Mouse (Mus musculus): ENCODE results near the gene 3110082I17Rik. TPM values are rescaled to one million over a fixed set of nuclear protein-coding genes. Genes with fewer than 3 reads are reported as not detected.
A peak's percentile ranks its signal among the peaks of the same experiment; 100 is the strongest.

The 3110082I17Rik gene
- polyA plus RNA-seq, 2 experiments = 11.2 to 11.6 TPM

DNA sequence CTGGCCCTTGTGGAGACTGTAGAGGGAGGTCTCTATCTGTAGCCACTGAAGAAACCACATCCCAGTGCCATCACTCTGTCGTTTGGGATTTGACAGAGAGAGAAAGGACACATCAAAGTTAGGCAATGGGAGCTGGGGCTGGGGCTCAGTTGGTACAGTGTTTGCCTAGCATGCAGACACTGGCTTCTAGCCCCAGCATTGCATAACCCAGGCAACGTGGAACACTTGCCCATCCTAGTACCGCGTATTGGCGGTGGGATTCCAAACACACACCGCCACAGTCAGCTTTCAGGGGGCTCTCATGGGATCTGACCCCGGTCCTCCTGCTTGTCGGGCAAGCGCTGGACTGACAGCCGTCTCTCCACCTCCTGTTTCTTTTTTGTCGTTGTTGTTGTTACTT, 93.8 kb downstream of the 3110082I17Rik start:
- Histone ChIP-seq H3K9ac (replicated peaks) (no peak overlapping the region), H3K36me3 (replicated peaks; ENCODE audit: control insufficient read depth, insufficient read depth, low read depth) (no peaks in the 10 kb centered on the region), H3K4me1 (replicated peaks; ENCODE audit: control insufficient read depth in 2 of 2, insufficient read depth in 2 of 2, low read length in 1 of 2) (peaks cover 11 to 48% of the 10 kb centered on the region in 2 experiments), H3K27me3 (ENCODE audit: control insufficient read depth, insufficient read depth, low read length) (no peaks in the 10 kb centered on the region), H3K4me3 (ENCODE audit: insufficient read depth in 1 of 2, low read depth in 2 of 2, low read length in 2 of 2) (no peak overlapping the region), H3K27ac (peak overlapping the region; percentile 31; the same call in 1 of the 2 replicates), H3K9me3 (ENCODE audit: control insufficient read depth, low read length) (no peaks in the 10 kb centered on the region), H3K4me2 (ENCODE audit: low read depth) (no peak overlapping the region)
- ATAC-seq (ENCODE audit: insufficient read depth) = no peak
- whole genome bisulfite sequencing (ENCODE audit: insufficient replicate concordance) = 65% methylated on average over 11 of the region's 11 CpGs
- DNase-seq (ENCODE audit: low read depth in 3 of 3, low spot score in 3 of 3) = no peak
- no peak for TF ChIP-seq CTCF (IDR thresholded peaks at IDR 0.05; ENCODE audit: low read depth)
- TF ChIP-seq EP300 (IDR thresholded peaks at IDR 0.05; ENCODE audit: low read depth) = no peak

DNA sequence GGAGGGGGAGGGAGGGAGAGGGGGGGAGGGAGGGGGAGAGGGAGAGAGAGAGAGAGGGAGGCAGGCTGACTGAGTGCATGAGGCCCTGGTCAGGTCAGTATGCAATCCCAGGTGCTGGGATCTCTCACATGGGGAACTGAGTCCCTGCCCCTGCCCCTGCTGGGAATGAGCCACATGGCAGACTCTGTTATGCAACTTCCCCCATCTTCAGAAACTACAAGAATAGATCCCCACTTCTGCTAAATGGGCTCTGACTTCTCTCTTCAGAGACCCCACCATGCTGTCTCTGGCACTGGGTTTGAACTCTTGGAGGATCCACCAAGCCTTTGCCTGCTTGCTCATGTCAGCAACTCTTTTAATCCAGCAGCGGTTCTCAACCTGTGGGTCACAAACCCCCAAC, 94.5 kb downstream of the 3110082I17Rik start:
- DNase-seq (ENCODE audit: low read depth in 3 of 3, low spot score in 3 of 3) (no peak), ATAC-seq (ENCODE audit: insufficient read depth) (no peak)
- Histone ChIP-seq H3K4me3 (ENCODE audit: insufficient read depth in 1 of 2, low read depth in 2 of 2, low read length in 2 of 2) (no peak overlapping the region), H3K27me3 (ENCODE audit: control insufficient read depth, insufficient read depth, low read length) (no peaks in the 10 kb centered on the region), H3K9me3 (ENCODE audit: control insufficient read depth, low read length) (no peaks in the 10 kb centered on the region), H3K4me1 (replicated peaks; ENCODE audit: control insufficient read depth in 2 of 2, insufficient read depth in 2 of 2, low read length in 1 of 2) (peaks cover 5 to 41% of the 10 kb centered on the region in 2 experiments), H3K27ac (no peak overlapping the region), H3K4me2 (ENCODE audit: low read depth) (no peak overlapping the region), H3K9ac (replicated peaks) (no peak overlapping the region), H3K36me3 (replicated peaks; ENCODE audit: control insufficient read depth, insufficient read depth, low read depth) (no peaks in the 10 kb centered on the region)
- TF ChIP-seq CTCF (IDR thresholded peaks at IDR 0.05; ENCODE audit: low read depth) (no peak), EP300 (IDR thresholded peaks at IDR 0.05; ENCODE audit: low read depth) (no peak)
- 47% methylated on average over 1 of the region's 1 CpGs for WGBS (ENCODE audit: insufficient replicate concordance)

DNA sequence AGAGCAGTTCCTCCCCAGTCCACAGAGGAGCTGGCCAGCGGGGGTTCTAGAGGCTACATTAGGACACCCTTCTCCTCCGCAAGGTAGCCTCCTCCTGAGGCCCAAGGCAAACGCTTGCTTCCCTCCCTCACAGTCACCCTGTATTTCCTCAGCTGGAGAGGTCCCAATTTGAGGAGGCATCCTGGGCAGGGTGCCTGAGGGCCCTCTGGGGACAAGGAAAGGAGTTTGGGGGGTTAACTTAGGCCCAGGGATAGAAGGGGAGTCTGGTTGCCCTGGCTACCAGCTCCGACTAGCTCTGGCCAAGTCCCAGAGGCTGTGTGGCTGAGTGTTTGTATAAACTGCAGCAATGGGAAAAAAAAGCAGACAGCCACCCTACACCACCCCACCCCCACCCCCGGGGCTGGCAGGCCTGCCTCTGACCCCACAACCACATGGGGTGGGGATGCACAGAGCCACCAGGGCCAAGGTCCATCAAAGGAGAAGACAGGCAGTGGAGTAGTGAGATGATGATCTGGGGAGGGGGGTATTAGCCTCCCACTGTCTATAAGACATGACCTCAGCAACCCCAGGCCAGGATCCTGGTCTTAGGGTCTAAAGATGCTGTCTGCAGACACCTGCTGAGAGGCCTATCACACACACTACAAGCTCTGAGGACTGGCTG, 95.3 kb downstream of the 3110082I17Rik start:
- TF ChIP-seq EP300 (IDR thresholded peaks at IDR 0.05; ENCODE audit: low read depth) (no peak), CTCF (IDR thresholded peaks at IDR 0.05; ENCODE audit: low read depth) (no peak)
- peak overlapping the region; percentile 36 for H3K4me2 ChIP-seq (ENCODE audit: low read depth)
- no peaks in the 10 kb centered on the region for H3K36me3 ChIP-seq (replicated peaks; ENCODE audit: control insufficient read depth, insufficient read depth, low read depth)
- DNase-seq (ENCODE audit: low read depth in 3 of 3, low spot score in 3 of 3) = no peak
- H3K27ac ChIP-seq = peak overlapping the region; percentile 22; the same call in 1 of the 2 replicates
- peak; percentile 15; the same call in 1 of the 2 replicates for ATAC-seq (ENCODE audit: insufficient read depth)
- no peaks in the 10 kb centered on the region for H3K27me3 ChIP-seq (ENCODE audit: control insufficient read depth, insufficient read depth, low read length)
- H3K9me3 ChIP-seq (ENCODE audit: control insufficient read depth, low read length) = no peaks in the 10 kb centered on the region
- H3K4me1 ChIP-seq (replicated peaks; ENCODE audit: control insufficient read depth in 2 of 2, insufficient read depth in 2 of 2, low read length in 1 of 2) = peaks cover 0 to 33% of the 10 kb centered on the region in 2 experiments; a peak in 3 of 4 replicates
- H3K9ac ChIP-seq (replicated peaks) = no peak overlapping the region
- no peak overlapping the region for H3K4me3 ChIP-seq (ENCODE audit: insufficient read depth in 1 of 2, low read depth in 2 of 2, low read length in 2 of 2)
- 43% methylated on average over 5 of the region's 5 CpGs for WGBS (ENCODE audit: insufficient replicate concordance)

DNA sequence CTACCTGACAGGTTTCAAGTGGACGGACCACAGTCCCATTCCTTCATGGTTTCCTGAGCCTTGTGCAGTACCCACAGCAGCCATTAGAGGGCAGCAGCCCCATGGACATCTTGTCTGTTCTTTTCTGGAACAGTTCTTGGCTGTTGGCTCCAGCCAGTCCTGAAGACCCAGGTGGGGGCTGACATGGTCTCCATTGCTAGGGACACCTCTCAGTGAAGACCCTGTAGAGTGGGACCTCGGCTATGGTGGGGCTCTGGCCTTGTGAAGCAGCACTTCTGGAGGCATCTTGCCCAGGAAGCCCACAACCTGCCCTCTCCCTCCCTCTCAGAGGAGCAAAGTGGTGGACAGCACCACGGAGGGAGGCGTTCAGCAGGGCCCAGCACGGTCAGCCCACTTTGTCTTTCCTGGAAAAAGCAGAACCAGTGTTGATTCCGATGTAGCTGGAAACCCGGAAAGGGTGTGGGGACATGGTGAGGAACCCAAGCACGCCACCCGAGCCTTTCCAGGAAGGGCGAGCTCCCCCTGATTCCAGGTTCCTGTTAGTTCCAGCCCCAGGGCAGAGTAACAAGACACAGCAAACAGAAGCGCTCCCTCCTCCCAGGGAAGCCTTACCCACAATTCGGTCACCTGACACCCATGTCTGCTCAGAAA, 95.9 kb downstream of the 3110082I17Rik start:
- peak overlapping the region; percentile 36 for H3K4me2 ChIP-seq (ENCODE audit: low read depth)
- H3K27me3 ChIP-seq (ENCODE audit: control insufficient read depth, insufficient read depth, low read length) = no peaks in the 10 kb centered on the region
- ATAC-seq (ENCODE audit: insufficient read depth) (peak; percentile 40), DNase-seq (ENCODE audit: low read depth in 3 of 3, low spot score in 3 of 3) (peak in 2 of 3 experiments; percentile 64 to 68)
- peak overlapping the region; percentile 22 for H3K27ac ChIP-seq
- no peaks in the 10 kb centered on the region for H3K36me3 ChIP-seq (replicated peaks; ENCODE audit: control insufficient read depth, insufficient read depth, low read depth)
- peak overlapping the region; percentile 12; the same call in 1 of the 2 replicates for H3K9ac ChIP-seq (replicated peaks)
- H3K9me3 ChIP-seq (ENCODE audit: control insufficient read depth, low read length) = no peaks in the 10 kb centered on the region
- H3K4me3 ChIP-seq (ENCODE audit: insufficient read depth in 1 of 2, low read depth in 2 of 2, low read length in 2 of 2) = no peak overlapping the region
- peak; percentile 100 for TF ChIP-seq CTCF (IDR thresholded peaks at IDR 0.05; ENCODE audit: low read depth)
- TF ChIP-seq EP300 (IDR thresholded peaks at IDR 0.05; ENCODE audit: low read depth) = no peak
- peaks cover 0 to 27% of the 10 kb centered on the region in 2 experiments; a peak in 3 of 4 replicates for H3K4me1 ChIP-seq (replicated peaks; ENCODE audit: control insufficient read depth in 2 of 2, insufficient read depth in 2 of 2, low read length in 1 of 2)
- 19% methylated on average over 12 of the region's 12 CpGs for WGBS (ENCODE audit: insufficient replicate concordance)

DNA sequence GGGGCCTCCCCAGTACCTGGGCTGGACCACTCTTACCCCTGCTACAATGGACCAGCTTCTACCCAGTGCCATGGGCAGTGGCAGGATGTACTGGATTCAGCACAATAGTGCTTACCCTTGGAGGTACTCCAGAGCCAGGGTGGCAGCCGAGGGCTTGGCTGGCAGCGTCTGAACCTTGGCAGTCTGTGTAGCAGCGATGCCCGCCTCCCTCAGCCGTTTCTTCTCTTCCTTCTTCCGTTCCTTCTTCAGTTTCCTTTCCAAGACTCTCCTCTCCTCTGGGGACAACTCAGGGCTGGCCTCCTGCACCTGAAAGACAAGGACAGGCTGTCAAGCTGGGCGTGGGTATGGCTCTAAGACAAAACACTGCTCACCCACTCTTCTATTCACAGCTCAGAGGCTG, 96.5 kb downstream of the 3110082I17Rik start:
- Histone ChIP-seq H3K9ac (replicated peaks) (no peak overlapping the region), H3K4me3 (ENCODE audit: insufficient read depth in 1 of 2, low read depth in 2 of 2, low read length in 2 of 2) (no peak overlapping the region), H3K4me1 (replicated peaks; ENCODE audit: control insufficient read depth in 2 of 2, insufficient read depth in 2 of 2, low read length in 1 of 2) (peaks cover 0 to 27% of the 10 kb centered on the region in 2 experiments; a peak in 3 of 4 replicates)

More for the DNA sequence above, 96.5 kb downstream of the 3110082I17Rik start:
- 57% methylated on average over 7 of the region's 7 CpGs for WGBS (ENCODE audit: insufficient replicate concordance)
- Histone ChIP-seq H3K9me3 (ENCODE audit: control insufficient read depth, low read length) (no peaks in the 10 kb centered on the region), H3K4me2 (ENCODE audit: low read depth) (no peak overlapping the region), H3K27me3 (ENCODE audit: control insufficient read depth, insufficient read depth, low read length) (no peaks in the 10 kb centered on the region), H3K36me3 (replicated peaks; ENCODE audit: control insufficient read depth, insufficient read depth, low read depth) (no peaks in the 10 kb centered on the region), H3K27ac (no peak overlapping the region)
- no peak for ATAC-seq (ENCODE audit: insufficient read depth)
- no peak for TF ChIP-seq CTCF (IDR thresholded peaks at IDR 0.05; ENCODE audit: low read depth)
- TF ChIP-seq EP300 (IDR thresholded peaks at IDR 0.05; ENCODE audit: low read depth) = no peak
- DNase-seq (ENCODE audit: low read depth in 3 of 3, low spot score in 3 of 3) = no peak

Measured in liver, embryonic 14.5 days (tissue).